Comparison of ENCODE assay signal across 17 mouse cellular contexts in genomic region chr8:28341236-28341635, GRCm38 (mm10).
A peak's percentile ranks its signal among the peaks of the same experiment; 100 is the strongest.
DNase-seq lines count a peak whose midpoint lies in the region; ATAC-seq and TF ChIP-seq lines count a peak whose summit lies in the region.
"Had no signal": no experiment of that assay in that cellular context is flagged by ENCODE, and none has a peak within 500 bp of the region (broad histone marks: within the 10 kb centered on the region; RNA-seq: fewer than 3 reads in every experiment).

No protein-coding gene starts in this region.

- TF ChIP-seq CTCF in forebrain, postnatal 0 days (IDR thresholded peaks at IDR 0.05; ENCODE audit: low read depth): no peak

- ATAC-seq in forebrain, postnatal 0 days: peak; percentile 54; the same call in 1 of the 2 replicates
- no peak for ATAC-seq in forebrain, embryonic 14.5 days
- no peak for ATAC-seq in kidney, embryonic 14.5 days (ENCODE audit: low FRiP score, low TSS enrichment)
- ATAC-seq: forebrain, embryonic 13.5 days had no signal

- no peaks in the 10 kb centered on the region for H3K9me3 ChIP-seq in forebrain, postnatal 0 days (ENCODE audit: low read length)
- H3K9me3 ChIP-seq in forebrain, embryonic 14.5 days (replicated peaks; ENCODE audit: control insufficient read depth, low read length): no peaks in the 10 kb centered on the region
- H3K9me3 ChIP-seq in kidney, embryonic 14.5 days (ENCODE audit: control insufficient read depth, low read length): no peaks in the 10 kb centered on the region
- H3K9me3 ChIP-seq: embryonic facial prominence, embryonic 10.5 days; forebrain, embryonic 13.5 days; heart, embryonic 13.5 days; hindbrain, embryonic 15.5 days had no signal

- H3K36me3 ChIP-seq in forebrain, postnatal 0 days (ENCODE audit: insufficient read depth): no peaks in the 10 kb centered on the region
- H3K36me3 ChIP-seq in forebrain, embryonic 14.5 days (ENCODE audit: control insufficient read depth, insufficient read depth, low read length): no peaks in the 10 kb centered on the region
- H3K36me3 ChIP-seq in kidney, embryonic 14.5 days (ENCODE audit: control insufficient read depth, insufficient read depth, low read length): no peaks in the 10 kb centered on the region
- H3K36me3 ChIP-seq: embryonic facial prominence, embryonic 10.5 days; heart, embryonic 13.5 days; hindbrain, embryonic 15.5 days had no signal

- no peaks in the 10 kb centered on the region for H3K4me1 ChIP-seq in forebrain, postnatal 0 days (ENCODE audit: insufficient read depth)
- H3K4me1 ChIP-seq in forebrain, embryonic 14.5 days (ENCODE audit: control insufficient read depth, insufficient read depth, low read length): no peaks in the 10 kb centered on the region
- H3K4me1 ChIP-seq in kidney, embryonic 14.5 days (ENCODE audit: control insufficient read depth, insufficient read depth, low read length): no peaks in the 10 kb centered on the region
- H3K4me1 ChIP-seq: embryonic facial prominence, embryonic 10.5 days; forebrain, embryonic 13.5 days; heart, embryonic 13.5 days; hindbrain, embryonic 15.5 days had no signal

- 77% methylated on average over 11 of the region's 11 CpGs for WGBS in forebrain, postnatal 0 days
- WGBS in forebrain, embryonic 14.5 days: 89% methylated on average over 11 of the region's 11 CpGs
- 88% methylated on average over 11 of the region's 11 CpGs for WGBS in kidney, embryonic 14.5 days

- H3K9ac ChIP-seq in forebrain, postnatal 0 days: no peak overlapping the region
- no peak overlapping the region for H3K9ac ChIP-seq in forebrain, embryonic 14.5 days (ENCODE audit: low read length)
- no peak overlapping the region for H3K9ac ChIP-seq in kidney, embryonic 14.5 days (ENCODE audit: low read depth, low read length)
- H3K9ac ChIP-seq: forebrain, embryonic 13.5 days; heart, embryonic 13.5 days; hindbrain, embryonic 15.5 days had no signal

- H3K4me2 ChIP-seq in forebrain, postnatal 0 days (ENCODE audit: low read depth): no peak overlapping the region
- H3K4me2 ChIP-seq in forebrain, embryonic 14.5 days (ENCODE audit: low read length): no peak overlapping the region
- H3K4me2 ChIP-seq in kidney, embryonic 14.5 days (replicated peaks; ENCODE audit: low read depth, low read length): no peak overlapping the region
- H3K4me2 ChIP-seq: forebrain, embryonic 13.5 days; heart, embryonic 13.5 days; hindbrain, embryonic 15.5 days had no signal

- DNase-seq in forebrain, postnatal 0 days: peak; percentile 29
- no peak for DNase-seq in forebrain, embryonic 14.5 days (ENCODE audit: low spot score)
- peak; percentile 1 for DNase-seq in right cerebral cortex, adult 18-20 months
- no peak for DNase-seq in right cerebral cortex, postnatal 14 days
- DNase-seq in left cerebral cortex, postnatal 36 days (ENCODE audit: low spot score in 2 of 2): peak; percentile 5 to 6
- no peak for DNase-seq in B cell, adult 2 months
- DNase-seq: adrenal gland, postnatal 14 days; cerebellum, adult 18-20 months; cerebellum, adult 9-11 months; gastrocnemius, postnatal 36 days; heart, adult 11 months; heart, postnatal 36 days had no signal

- no peaks in the 10 kb centered on the region for H3K27me3 ChIP-seq in forebrain, postnatal 0 days (ENCODE audit: insufficient read depth, low read length)
- no peaks in the 10 kb centered on the region for H3K27me3 ChIP-seq in forebrain, embryonic 14.5 days (replicated peaks; ENCODE audit: control insufficient read depth, insufficient read depth, low read length)
- no peaks in the 10 kb centered on the region for H3K27me3 ChIP-seq in kidney, embryonic 14.5 days (ENCODE audit: control insufficient read depth, insufficient read depth, low read length)
- H3K27me3 ChIP-seq: forebrain, embryonic 13.5 days; heart, embryonic 13.5 days; hindbrain, embryonic 15.5 days had no signal

- no peak overlapping the region for H3K4me3 ChIP-seq in forebrain, postnatal 0 days (ENCODE audit: low read depth, low read length)
- H3K4me3 ChIP-seq in forebrain, embryonic 14.5 days (ENCODE audit: low read depth, low read length): no peak overlapping the region
- no peak overlapping the region for H3K4me3 ChIP-seq in kidney, embryonic 14.5 days (ENCODE audit: low read length)
- H3K4me3 ChIP-seq: embryonic facial prominence, embryonic 10.5 days; forebrain, embryonic 13.5 days; heart, embryonic 13.5 days; hindbrain, embryonic 15.5 days had no signal

- H3K27ac ChIP-seq in forebrain, postnatal 0 days (ENCODE audit: low read depth, low read length): no peak overlapping the region
- H3K27ac ChIP-seq in forebrain, embryonic 14.5 days (ENCODE audit: low read depth, low read length): no peak overlapping the region
- H3K27ac ChIP-seq in kidney, embryonic 14.5 days (ENCODE audit: low read depth, low read length): no peak overlapping the region
- H3K27ac ChIP-seq: embryonic facial prominence, embryonic 10.5 days; forebrain, embryonic 13.5 days; heart, embryonic 13.5 days; hindbrain, embryonic 15.5 days had no signal

- intact Hi-C loops in left cerebral cortex, postnatal 36 days (cut with DNase I): no loop called here

Comparison
In these comparisons a context has a peak if more than half of its experiments do, and no peak if none do; other contexts are left out.
1. DNase-seq: peak in forebrain, postnatal 0 days (single experiment), right cerebral cortex, adult 18-20 months (single experiment) and left cerebral cortex, postnatal 36 days (2 of 2); none in forebrain, embryonic 14.5 days (single experiment), right cerebral cortex, postnatal 14 days (single experiment) and B cell, adult 2 months (0 of 2).